Mouse (Mus musculus) midbrain, embryonic 10.5 days (tissue): ENCODE results near the gene Mgat3. TPM values are rescaled to one million over a fixed set of nuclear protein-coding genes. Genes with fewer than 3 reads are reported as not detected.

Experiments used
- DNase-seq: peaks from one replicate; pipeline ENCODE4 v3.0.0-alpha.2; 2017; ENCODE audit warnings: low spot score
- H3K27ac ChIP-seq: fragments of 300-500 bp; sonication (generic); replicated peaks from 2 replicates; pipeline ENCODE4 v1.5.1; 2016; ENCODE audit warnings: mild to moderate bottlenecking
- H3K27me3 ChIP-seq: fragments of 300-500 bp; sonication (generic); 2 replicates; pipeline ENCODE4 v1.6.1; 2016; ENCODE audit warnings: low read depth, mild to moderate bottlenecking; ENCODE audit not compliant: poor library complexity, severe bottlenecking
- H3K36me3 ChIP-seq: fragments of 300-500 bp; sonication (generic); 2 replicates; pipeline ENCODE4 v1.6.1; 2016; ENCODE audit warnings: mild to moderate bottlenecking, moderate library complexity
- H3K4me1 ChIP-seq: fragments of 300-500 bp; sonication (generic); 2 replicates; pipeline ENCODE4 v1.6.1; 2016
- H3K4me3 ChIP-seq: fragments of 300-500 bp; sonication (generic); 2 replicates; pipeline ENCODE4 v1.5.1; 2016; ENCODE audit warnings: mild to moderate bottlenecking, moderate library complexity
- H3K9me3 ChIP-seq: fragments of 300-500 bp; sonication (generic); replicated peaks from 2 replicates; pipeline ENCODE4 v1.6.1; 2016; ENCODE audit warnings: mild to moderate bottlenecking
- whole genome bisulfite sequencing: fragments of 180-500 bp; shearing (Covaris S2); methylation state at CpG from one replicate; pipeline ENCODE4 v1.1.7; 2016; 5-methylcytosine and 5-hydroxymethylcytosine counted together
- polyA plus RNA-seq: library from polyadenylated mRNA; unstranded; fragments of >200 nt; fragmentation: Nextera tagmentation; extraction: Ambion mirVana; gene quantifications from 2 replicates; pipeline ENCODE4 v1.2.1, GENCODE M21; 2016

The Mgat3 gene
- polyA plus RNA-seq, 1 experiment from 2014 or later, result 5.9 TPM

- WGBS, result 81% methylated on average over 17 of the region's 17 CpGs
- Histone ChIP-seq H3K27ac (no peak overlapping the region), H3K9me3 (peaks cover 7% of the 10 kb centered on the region; the same call in 1 of the 2 replicates), H3K36me3 (peaks cover 73% of the 10 kb centered on the region), H3K27me3 (no peaks in the 10 kb centered on the region), H3K4me1 (peaks cover 33% of the 10 kb centered on the region), H3K4me3 (no peak overlapping the region)
- no peak for DNase-seq
Measured at GRCm38 (mm10) chr15:80137945-80138791, 35.4 kb upstream of the Mgat3 start.

GRCm38 (mm10) chr15:80140302-80140701, 33.2 kb upstream of the Mgat3 start:
- Histone ChIP-seq H3K27me3 (no peaks in the 10 kb centered on the region), H3K27ac (no peak overlapping the region), H3K36me3 (peaks cover 95% of the 10 kb centered on the region), H3K4me1 (peaks cover 17% of the 10 kb centered on the region), H3K9me3 (peaks cover 7% of the 10 kb centered on the region; the same call in 1 of the 2 replicates), H3K4me3 (no peak overlapping the region)
- WGBS, result 93% methylated on average over 2 of the region's 2 CpGs
- DNase-seq, result no peak

GRCm38 (mm10) chr15:80140878-80141277, 32.6 kb upstream of the Mgat3 start:
- peaks cover 94% of the 10 kb centered on the region for H3K36me3 ChIP-seq
- WGBS, result 91% methylated on average over 3 of the region's 3 CpGs

GRCm38 (mm10) chr15:80142130-80142529, 31.4 kb upstream of the Mgat3 start:
- H3K27me3 ChIP-seq, result no peaks in the 10 kb centered on the region
- H3K4me1 ChIP-seq, result peaks cover 22% of the 10 kb centered on the region
- H3K27ac ChIP-seq, result no peak overlapping the region
- peaks cover 81% of the 10 kb centered on the region for H3K36me3 ChIP-seq
- over 99% methylated on average over 3 of the region's 3 CpGs for WGBS
- no peak overlapping the region for H3K4me3 ChIP-seq
- peaks cover 7% of the 10 kb centered on the region; the same call in 1 of the 2 replicates for H3K9me3 ChIP-seq
- no peak for DNase-seq

More at GRCm38 (mm10) chr15:80140878-80141277, 32.6 kb upstream of the Mgat3 start:
- Histone ChIP-seq H3K27ac (no peak overlapping the region), H3K4me1 (peaks cover 17% of the 10 kb centered on the region), H3K4me3 (no peak overlapping the region), H3K27me3 (no peaks in the 10 kb centered on the region), H3K9me3 (peaks cover 7% of the 10 kb centered on the region; the same call in 1 of the 2 replicates)
- DNase-seq, result no peak

- H3K4me3 ChIP-seq, result no peak overlapping the region
- H3K9me3 ChIP-seq, result peaks cover 7% of the 10 kb centered on the region; the same call in 1 of the 2 replicates
- 93% methylated on average over 6 of the region's 6 CpGs for WGBS
- 0 out of 2 replicates have a peak, but pooled peaks cover 7% of the 10 kb centered on the region for H3K4me1 ChIP-seq
- peaks cover 77% of the 10 kb centered on the region for H3K36me3 ChIP-seq
- H3K27ac ChIP-seq, result no peak overlapping the region
- DNase-seq, result no peak
- H3K27me3 ChIP-seq, result no peaks in the 10 kb centered on the region
Measured at GRCm38 (mm10) chr15:80143760-80144159, 29.8 kb upstream of the Mgat3 start.

GRCm38 (mm10) chr15:80145397-80145796, 28.1 kb upstream of the Mgat3 start:
- Histone ChIP-seq H3K4me3 (no peak overlapping the region), H3K27me3 (no peaks in the 10 kb centered on the region), H3K27ac (no peak overlapping the region), H3K9me3 (peaks cover 7% of the 10 kb centered on the region; the same call in 1 of the 2 replicates), H3K4me1 (0 out of 2 replicates have a peak, but pooled peaks cover 6% of the 10 kb centered on the region), H3K36me3 (peaks cover 77% of the 10 kb centered on the region)
- no peak for DNase-seq
- 94% methylated on average over 5 of the region's 5 CpGs for WGBS

GRCm38 (mm10) chr15:80146153-80146552, 27.4 kb upstream of the Mgat3 start:
- Histone ChIP-seq H3K9me3 (peaks cover 7% of the 10 kb centered on the region; the same call in 1 of the 2 replicates), H3K36me3 (peaks cover 77% of the 10 kb centered on the region), H3K27me3 (no peaks in the 10 kb centered on the region), H3K4me3 (no peak overlapping the region), H3K27ac (no peak overlapping the region), H3K4me1 (0 out of 2 replicates have a peak, but pooled peaks cover 6% of the 10 kb centered on the region)
- WGBS, result 76% methylated on average over 6 of the region's 6 CpGs
- DNase-seq, result no peak

- H3K27me3 ChIP-seq, result no peaks in the 10 kb centered on the region
- no peak overlapping the region for H3K4me3 ChIP-seq
- H3K36me3 ChIP-seq, result peaks cover 75% of the 10 kb centered on the region
- 91% methylated on average over 14 of the region's 14 CpGs for WGBS
- H3K9me3 ChIP-seq, result peaks cover 2% of the 10 kb centered on the region; the same call in 1 of the 2 replicates
- DNase-seq, result no peak
- 0 out of 2 replicates have a peak, but pooled peaks cover 6% of the 10 kb centered on the region for H3K4me1 ChIP-seq
- no peak overlapping the region for H3K27ac ChIP-seq
Measured at GRCm38 (mm10) chr15:80147090-80147489, 26.4 kb upstream of the Mgat3 start.

GRCm38 (mm10) chr15:80147511-80147910, 26.0 kb upstream of the Mgat3 start:
- Histone ChIP-seq H3K27ac (no peak overlapping the region), H3K9me3 (no peaks in the 10 kb centered on the region), H3K36me3 (peaks cover 75% of the 10 kb centered on the region), H3K4me1 (0 out of 2 replicates have a peak, but pooled peaks cover 6% of the 10 kb centered on the region), H3K4me3 (no peak overlapping the region), H3K27me3 (no peaks in the 10 kb centered on the region)
- WGBS, result 75% methylated on average over 5 of the region's 5 CpGs
- DNase-seq, result no peak

- H3K9me3 ChIP-seq, result no peaks in the 10 kb centered on the region
- H3K27me3 ChIP-seq, result no peaks in the 10 kb centered on the region
- H3K36me3 ChIP-seq, result peaks cover 75% of the 10 kb centered on the region
- H3K4me1 ChIP-seq, result 0 out of 2 replicates have a peak, but pooled peaks cover 6% of the 10 kb centered on the region
- WGBS, result 94% methylated on average over 8 of the region's 8 CpGs
- H3K4me3 ChIP-seq, result no peak overlapping the region
- H3K27ac ChIP-seq, result no peak overlapping the region
- DNase-seq, result no peak
Measured at GRCm38 (mm10) chr15:80148565-80148964, 25.0 kb upstream of the Mgat3 start.

GRCm38 (mm10) chr15:80149517-80149916, 24.0 kb upstream of the Mgat3 start:
- no peak overlapping the region for H3K27ac ChIP-seq
- H3K27me3 ChIP-seq, result no peaks in the 10 kb centered on the region
- H3K9me3 ChIP-seq, result no peaks in the 10 kb centered on the region
- peaks cover 75% of the 10 kb centered on the region for H3K36me3 ChIP-seq
- WGBS, result 95% methylated on average over 7 of the region's 7 CpGs
- no peak for DNase-seq
- H3K4me1 ChIP-seq, result 0 out of 2 replicates have a peak, but pooled peaks cover 6% of the 10 kb centered on the region
- no peak overlapping the region for H3K4me3 ChIP-seq

- WGBS, result 95% methylated on average over 10 of the region's 10 CpGs
- H3K36me3 ChIP-seq, result peaks cover 96% of the 10 kb centered on the region
- no peaks in the 10 kb centered on the region for H3K9me3 ChIP-seq
- no peaks in the 10 kb centered on the region for H3K4me1 ChIP-seq
- no peak overlapping the region for H3K27ac ChIP-seq
- no peak overlapping the region for H3K4me3 ChIP-seq
- H3K27me3 ChIP-seq, result no peaks in the 10 kb centered on the region
- DNase-seq, result no peak
Measured at GRCm38 (mm10) chr15:80152663-80153062, 20.9 kb upstream of the Mgat3 start.

GRCm38 (mm10) chr15:80153757-80154156, 19.8 kb upstream of the Mgat3 start:
- Histone ChIP-seq H3K36me3 (peaks cover 98% of the 10 kb centered on the region), H3K4me1 (peaks cover 8% of the 10 kb centered on the region), H3K4me3 (no peak overlapping the region), H3K27me3 (no peaks in the 10 kb centered on the region), H3K27ac (no peak overlapping the region), H3K9me3 (no peaks in the 10 kb centered on the region)
- 80% methylated on average over 11 of the region's 11 CpGs for WGBS
- DNase-seq, result no peak
